Mouse (Mus musculus) liver, adult (tissue): ENCODE measurements around the gene Eif4a3.

Source experiments
- GATA4 ChIP-seq: IDR thresholded peaks from 2 replicates; pipeline ENCODE4 v1.6.1; 2014; ENCODE audit warnings: mild to moderate bottlenecking, low read length; ENCODE audit not compliant: insufficient replicate concordance

Eif4a3 gene

GRCm38 (mm10) chr11:119267241-119267674 is 32.6 kb downstream of the Eif4a3 start:
- TF ChIP-seq GATA4, result no peak

- no peak for TF ChIP-seq GATA4
These were observed 34.1 kb downstream of the Eif4a3 start for GRCm38 (mm10) chr11:119265811-119266210.

- no peak for TF ChIP-seq GATA4
These were observed 35.5 kb downstream of the Eif4a3 start for GRCm38 (mm10) chr11:119264413-119264812.

- no peak for TF ChIP-seq GATA4
These were observed 39.9 kb downstream of the Eif4a3 start for GRCm38 (mm10) chr11:119259977-119260376.

- no peak for TF ChIP-seq GATA4
These were observed 41.1 kb downstream of the Eif4a3 start for GRCm38 (mm10) chr11:119258572-119259322.

GRCm38 (mm10) chr11:119258216-119258571 is 41.7 kb downstream of the Eif4a3 start:
- no peak for TF ChIP-seq GATA4

GRCm38 (mm10) chr11:119252854-119253541 is 46.9 kb downstream of the Eif4a3 start:
- TF ChIP-seq GATA4, result no peak

GRCm38 (mm10) chr11:119250998-119251397 is 48.9 kb downstream of the Eif4a3 start:
- TF ChIP-seq GATA4, result no peak

GRCm38 (mm10) chr11:119249011-119249410 is 50.9 kb downstream of the Eif4a3 start:
- no peak for TF ChIP-seq GATA4

GRCm38 (mm10) chr11:119239480-119239879 is 60.4 kb downstream of the Eif4a3 start:
- no peak for TF ChIP-seq GATA4
